Mouse (Mus musculus): Measurements from ENCODE around the gene Hoxb13. TPM values are rescaled to one million over a fixed set of nuclear protein-coding genes. Genes with fewer than 3 reads are reported as not detected.

Gene Hoxb13
- polyA plus RNA-seq, 1 experiment from 2014 or later: not detected

- Histone ChIP-seq H3K9ac (ENCODE audit: low read depth, low read length) (no peak overlapping the region), H3K36me3 (ENCODE audit: insufficient read depth, low read length) (no peaks in the 10 kb centered on the region), H3K9me3 (replicated peaks; ENCODE audit: low read length) (no peaks in the 10 kb centered on the region), H3K4me3 (replicated peaks; ENCODE audit: low read depth, low read length) (no peak overlapping the region), H3K4me2 (ENCODE audit: low read length) (no peak overlapping the region), H3K27ac (no peak overlapping the region), H3K4me1 (replicated peaks; ENCODE audit: insufficient read depth, low read length) (no peaks in the 10 kb centered on the region; the same call in 1 of the 2 replicates), H3K27me3 (ENCODE audit: insufficient read depth, low read length) (peaks cover 97% of the 10 kb centered on the region)
- TF ChIP-seq CTCF (IDR thresholded peaks at IDR 0.05; ENCODE audit: low read depth): no peak
- ATAC-seq (replicated peaks; ENCODE audit: low FRiP score, low read depth) (no peak), DNase-seq (ENCODE audit: low spot score) (no peak)
- WGBS: 1% methylated on average over 20 of the region's 20 CpGs
These were observed 1.7 kb downstream of the Hoxb13 start for GRCm38 (mm10) chr11:96195769-96196280.

- no peak overlapping the region for H3K27ac ChIP-seq
- no peak overlapping the region for H3K9ac ChIP-seq (ENCODE audit: low read depth, low read length)
- WGBS: 1% methylated on average over 12 of the region's 12 CpGs
- H3K4me3 ChIP-seq (replicated peaks; ENCODE audit: low read depth, low read length): no peak overlapping the region
- H3K9me3 ChIP-seq (replicated peaks; ENCODE audit: low read length): no peaks in the 10 kb centered on the region
- ATAC-seq (replicated peaks; ENCODE audit: low FRiP score, low read depth) (no peak), DNase-seq (ENCODE audit: low spot score) (peak; percentile 73)
- peak; percentile 60 for TF ChIP-seq CTCF (IDR thresholded peaks at IDR 0.05; ENCODE audit: low read depth)
- H3K4me2 ChIP-seq (ENCODE audit: low read length): no peak overlapping the region
- H3K4me1 ChIP-seq (replicated peaks; ENCODE audit: insufficient read depth, low read length): no peaks in the 10 kb centered on the region; the same call in 1 of the 2 replicates
- H3K27me3 ChIP-seq (ENCODE audit: insufficient read depth, low read length): peaks cover 91% of the 10 kb centered on the region
- H3K36me3 ChIP-seq (ENCODE audit: insufficient read depth, low read length): no peaks in the 10 kb centered on the region
These were observed 4.5 kb downstream of the Hoxb13 start for GRCm38 (mm10) chr11:96198642-96199041.

GRCm38 (mm10) chr11:96199181-96200086 is 5.3 kb downstream of the Hoxb13 start:
- ATAC-seq (replicated peaks; ENCODE audit: low FRiP score, low read depth) (no peak), DNase-seq (ENCODE audit: low spot score) (no peak)
- no peak overlapping the region for H3K4me2 ChIP-seq (ENCODE audit: low read length)
- peaks cover 91% of the 10 kb centered on the region for H3K27me3 ChIP-seq (ENCODE audit: insufficient read depth, low read length)
- H3K9me3 ChIP-seq (replicated peaks; ENCODE audit: low read length): no peaks in the 10 kb centered on the region
- TF ChIP-seq CTCF (IDR thresholded peaks at IDR 0.05; ENCODE audit: low read depth): no peak
- no peak overlapping the region for H3K27ac ChIP-seq
- 2% methylated on average over 22 of the region's 22 CpGs for WGBS
- H3K4me3 ChIP-seq (replicated peaks; ENCODE audit: low read depth, low read length): no peak overlapping the region
- H3K9ac ChIP-seq (ENCODE audit: low read depth, low read length): no peak overlapping the region
- H3K4me1 ChIP-seq (replicated peaks; ENCODE audit: insufficient read depth, low read length): no peaks in the 10 kb centered on the region
- no peaks in the 10 kb centered on the region for H3K36me3 ChIP-seq (ENCODE audit: insufficient read depth, low read length)

DNA sequence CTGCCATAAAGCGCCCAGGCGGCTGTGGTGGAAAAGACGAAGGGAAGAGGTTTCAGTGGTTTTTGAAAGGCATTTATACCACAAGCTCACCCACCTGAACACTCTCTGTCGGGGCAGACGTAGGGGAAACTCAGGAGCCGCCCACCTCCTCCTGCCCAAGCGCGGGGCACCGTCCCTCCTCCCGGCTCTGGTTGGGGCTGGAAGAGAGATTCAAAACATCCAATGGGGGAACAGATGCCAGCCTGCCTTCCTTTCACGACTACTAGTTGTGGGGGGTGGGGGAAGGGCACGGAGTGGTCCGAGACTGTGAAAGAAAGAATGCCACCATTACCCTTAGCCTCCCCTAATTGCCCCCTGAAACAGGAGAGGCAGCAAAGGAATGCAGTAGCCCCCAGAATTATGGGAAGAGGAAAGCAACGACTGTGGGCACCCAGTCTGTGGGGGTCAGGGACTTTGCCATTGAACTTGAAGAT is 6.1 kb downstream of the Hoxb13 start:
- Histone ChIP-seq H3K9ac (ENCODE audit: low read depth, low read length) (no peak overlapping the region), H3K27me3 (ENCODE audit: insufficient read depth, low read length) (peaks cover 84% of the 10 kb centered on the region), H3K27ac (no peak overlapping the region), H3K36me3 (ENCODE audit: insufficient read depth, low read length) (no peaks in the 10 kb centered on the region), H3K4me3 (replicated peaks; ENCODE audit: low read depth, low read length) (no peak overlapping the region), H3K4me2 (ENCODE audit: low read length) (no peak overlapping the region), H3K4me1 (replicated peaks; ENCODE audit: insufficient read depth, low read length) (no peaks in the 10 kb centered on the region), H3K9me3 (replicated peaks; ENCODE audit: low read length) (no peaks in the 10 kb centered on the region)
- ATAC-seq (replicated peaks; ENCODE audit: low FRiP score, low read depth): no peak
- 2% methylated on average over 14 of the region's 14 CpGs for WGBS
- TF ChIP-seq CTCF (IDR thresholded peaks at IDR 0.05; ENCODE audit: low read depth): no peak
- no peak for DNase-seq (ENCODE audit: low spot score)

GRCm38 (mm10) chr11:96201741-96202140 is 7.6 kb downstream of the Hoxb13 start:
- Histone ChIP-seq H3K4me3 (replicated peaks; ENCODE audit: low read depth, low read length) (no peak overlapping the region), H3K9ac (ENCODE audit: low read depth, low read length) (no peak overlapping the region), H3K4me2 (ENCODE audit: low read length) (no peak overlapping the region), H3K36me3 (ENCODE audit: insufficient read depth, low read length) (no peaks in the 10 kb centered on the region), H3K4me1 (replicated peaks; ENCODE audit: insufficient read depth, low read length) (no peaks in the 10 kb centered on the region), H3K9me3 (replicated peaks; ENCODE audit: low read length) (no peaks in the 10 kb centered on the region), H3K27ac (no peak overlapping the region), H3K27me3 (ENCODE audit: insufficient read depth, low read length) (peaks cover 82% of the 10 kb centered on the region)
- TF ChIP-seq CTCF (IDR thresholded peaks at IDR 0.05; ENCODE audit: low read depth): no peak
- DNase-seq (ENCODE audit: low spot score): no peak
- no peak for ATAC-seq (replicated peaks; ENCODE audit: low FRiP score, low read depth)

- DNase-seq (ENCODE audit: low spot score): no peak
- no peak overlapping the region for H3K9ac ChIP-seq (ENCODE audit: low read depth, low read length)
- no peak overlapping the region for H3K27ac ChIP-seq
- no peak for TF ChIP-seq CTCF (IDR thresholded peaks at IDR 0.05; ENCODE audit: low read depth)
- H3K4me2 ChIP-seq (ENCODE audit: low read length): no peak overlapping the region
- no peak overlapping the region for H3K4me3 ChIP-seq (replicated peaks; ENCODE audit: low read depth, low read length)
- no peak for ATAC-seq (replicated peaks; ENCODE audit: low FRiP score, low read depth)
- no peaks in the 10 kb centered on the region for H3K9me3 ChIP-seq (replicated peaks; ENCODE audit: low read length)
- no peaks in the 10 kb centered on the region for H3K36me3 ChIP-seq (ENCODE audit: insufficient read depth, low read length)
- H3K4me1 ChIP-seq (replicated peaks; ENCODE audit: insufficient read depth, low read length): no peaks in the 10 kb centered on the region
- 4% methylated on average over 14 of the region's 14 CpGs for WGBS
- H3K27me3 ChIP-seq (ENCODE audit: insufficient read depth, low read length): peaks cover 82% of the 10 kb centered on the region
These were observed 8.4 kb downstream of the Hoxb13 start for GRCm38 (mm10) chr11:96202401-96203081.
